Mouse (Mus musculus) liver, embryonic 14.5 days (tissue): ENCODE results near the gene Lgals7. TPM values are rescaled to one million over a fixed set of nuclear protein-coding genes. Genes with fewer than 3 reads are reported as not detected.
"Not testable (repeated sequence)": the region's sequence is repeated elsewhere in the genome, so short reads cannot be mapped to it uniquely, and the experiment has no call there.

Experiments
- ATAC-seq: fragments of 200-750 bp; cut with Nextera tagmentation; 2 replicates; pipeline ENCODE4 v1.8.0; 2017; ENCODE audit warnings: moderate number of reproducible peaks, mild to moderate bottlenecking, moderate library complexity; ENCODE audit not compliant: insufficient read depth
- DNase-seq, 3 experiments: peaks; one replicate each; pipeline ENCODE4 v3.0.0-alpha.2; 2012 to 2013; ENCODE audit warnings: low read depth in 3 of 3, low spot score in 3 of 3
- H3K27ac ChIP-seq: fragments of 300-500 bp; sonication (generic); 2 replicates; pipeline ENCODE4 v1.5.1; 2014; ENCODE audit warnings: moderate library complexity, mild to moderate bottlenecking, control low read depth, inconsistent platforms
- H3K27me3 ChIP-seq: fragments of 300-500 bp; sonication (generic); 2 replicates; pipeline ENCODE4 v1.6.1; 2014; ENCODE audit warnings: mild to moderate bottlenecking, low read length, moderate library complexity; ENCODE audit not compliant: control insufficient read depth, insufficient read depth
- H3K36me3 ChIP-seq: fragments of 300-500 bp; sonication (generic); replicated peaks from 2 replicates; pipeline ENCODE4 v1.6.1; 2014; ENCODE audit warnings: low read depth; ENCODE audit not compliant: control insufficient read depth, insufficient read depth
- H3K4me1 ChIP-seq, 2 experiments: fragments of 200-500 bp in 1 of 2; fragments of 300-500 bp in 1 of 2; sonication (generic) in 1 of 2; replicated peaks; 2 replicates each; pipeline ENCODE4 v1.6.1; 2012 to 2014; ENCODE audit warnings: antibody characterized with exemption in 1 of 2, inconsistent platforms in 1 of 2, low read length in 1 of 2; ENCODE audit not compliant: control insufficient read depth in 2 of 2, insufficient read depth in 2 of 2
- H3K4me2 ChIP-seq: fragments of 300-500 bp; sonication (generic); 2 replicates; pipeline ENCODE4 v1.6.1; 2014; ENCODE audit warnings: low read depth, mild to moderate bottlenecking, control low read depth, moderate library complexity
- H3K4me3 ChIP-seq, 2 experiments: fragments of 200-500 bp in 1 of 2; fragments of 300-500 bp in 1 of 2; sonication (generic) in 1 of 2; 2 replicates each; pipeline ENCODE4 v1.5.1; 2012 to 2014; ENCODE audit warnings: low read depth in 2 of 2, low read length in 2 of 2, mild to moderate bottlenecking in 2 of 2, control low read depth in 1 of 2, inconsistent platforms in 1 of 2, moderate library complexity in 1 of 2; ENCODE audit not compliant: insufficient read depth in 1 of 2
- H3K9ac ChIP-seq: fragments of 300-500 bp; sonication (generic); replicated peaks from 2 replicates; pipeline ENCODE4 v1.6.1; 2014; ENCODE audit warnings: mild to moderate bottlenecking, control low read depth, moderate library complexity
- H3K9me3 ChIP-seq: fragments of 300-500 bp; sonication (generic); 2 replicates; pipeline ENCODE4 v1.6.1; 2016; ENCODE audit warnings: low read length, mixed read lengths; ENCODE audit not compliant: control insufficient read depth
- CTCF ChIP-seq: IDR thresholded peaks from 2 replicates; pipeline ENCODE4 v1.5.1; 2016; ENCODE audit warnings: antibody characterized with exemption, low read depth, control low read depth
- EP300 ChIP-seq: IDR thresholded peaks from 2 replicates; pipeline ENCODE4 v1.6.1; 2016; ENCODE audit warnings: antibody characterized with exemption, low read depth
- WGBS: fragments of 180-500 bp; shearing (Covaris S2); extraction: QIAGEN DNeasy Blood & Tissue Kit; methylation state at CpG from one replicate; pipeline ENCODE4 v1.1.7; 2014; ENCODE audit not compliant: insufficient replicate concordance; 5-methylcytosine and 5-hydroxymethylcytosine counted together
- polyA plus RNA-seq, 2 experiments: library from polyadenylated mRNA; depleted of rRNA in 1 of 2; stranded (reverse) in 1 of 2; unstranded in 1 of 2; fragments of >200 nt; fragmentation: Nextera tagmentation in 1 of 2; extraction: Ambion mirVana in 1 of 2; gene quantifications; 2 replicates each; pipeline versions ENCODE4 v1.2.1 to v1.2.3; 2012 to 2014

Gene Lgals7
- polyA plus RNA-seq, 2 experiments, result 0.42 TPM; not detected in 1

- Histone ChIP-seq H3K9ac (no peak within 1 kb of the TSS), H3K4me3 (no peak within 1 kb of the TSS), H3K9me3 (no peaks in the 10 kb centered on the region), H3K36me3 (no peaks in the 10 kb centered on the region), H3K4me1 (peaks cover 9 to 23% of the 10 kb centered on the region in 2 experiments), H3K27me3 (no peaks in the 10 kb centered on the region; the same call in 1 of the 2 replicates), H3K27ac (no peak within 1 kb of the TSS), H3K4me2 (no peak within 1 kb of the TSS)
- ATAC-seq (no peak), DNase-seq (no peak)
- TF ChIP-seq EP300 (no peak), CTCF (no peak)
- 38% methylated on average over 13 of the region's 13 CpGs for WGBS
These were observed 17.5 kb downstream of the Lgals7 start, which contains the start of gene Capn12 for GRCm38 (mm10) chr7:28881199-28881598. Capn12 (plus strand) TSS chr7:28881422.

- Histone ChIP-seq H3K4me1 (peaks cover 0 to 8% of the 10 kb centered on the region in 2 experiments; a peak in 2 of 4 replicates), H3K36me3 (no peaks in the 10 kb centered on the region), H3K4me2 (no peak overlapping the region), H3K4me3 (no peak overlapping the region), H3K27me3 (peaks cover 8% of the 10 kb centered on the region), H3K9me3 (no peaks in the 10 kb centered on the region), H3K27ac (no peak overlapping the region), H3K9ac (no peak overlapping the region)
- TF ChIP-seq EP300 (no peak), CTCF (no peak)
- DNase-seq, result no peak
- no peak for ATAC-seq
- 62% methylated on average over 11 of the region's 11 CpGs for WGBS
These were observed 19.4 kb downstream of the Lgals7 start for GRCm38 (mm10) chr7:28883039-28883438.

GRCm38 (mm10) chr7:28883704-28884103, 20.1 kb downstream of the Lgals7 start:
- not testable (repeated sequence) for DNase-seq, ATAC-seq, H3K27ac ChIP-seq, H3K4me2 ChIP-seq, H3K9ac ChIP-seq, H3K9me3 ChIP-seq, H3K4me1 ChIP-seq, H3K4me3 ChIP-seq, H3K36me3 ChIP-seq
- H3K27me3 ChIP-seq, result peaks cover 15% of the 10 kb centered on the region
- WGBS, result 64% methylated on average over 4 of the region's 4 CpGs

- 0 out of 4 replicates have a peak, but pooled peaks cover 0 to 2% of the 10 kb centered on the region in 2 experiments for H3K4me1 ChIP-seq
- H3K4me3 ChIP-seq, result no peak overlapping the region
- DNase-seq, result no peak
- ATAC-seq, result no peak
- no peak overlapping the region for H3K9ac ChIP-seq
- WGBS, result 25% methylated on average over 14 of the region's 14 CpGs
- H3K9me3 ChIP-seq, result no peaks in the 10 kb centered on the region
- H3K27me3 ChIP-seq, result peaks cover 19% of the 10 kb centered on the region
- H3K4me2 ChIP-seq, result no peak overlapping the region
- no peak overlapping the region for H3K27ac ChIP-seq
- TF ChIP-seq CTCF, result no peak
- H3K36me3 ChIP-seq, result no peaks in the 10 kb centered on the region
These were observed 22.8 kb downstream of the Lgals7 start for GRCm38 (mm10) chr7:28886486-28886885.

- Histone ChIP-seq H3K27ac (no peak overlapping the region), H3K4me3 (no peak overlapping the region), H3K27me3 (peaks cover 19% of the 10 kb centered on the region), H3K9me3 (no peaks in the 10 kb centered on the region), H3K4me2 (peak overlapping the region; percentile 29), H3K36me3 (peaks cover 12% of the 10 kb centered on the region), H3K4me1 (0 out of 4 replicates have a peak, but pooled peaks cover 0 to 2% of the 10 kb centered on the region in 2 experiments), H3K9ac (no peak overlapping the region)
- TF ChIP-seq EP300 (no peak), CTCF (no peak)
- 5% methylated on average over 27 of the region's 27 CpGs for WGBS
- DNase-seq (no peak), ATAC-seq (no peak)
These were observed 25.1 kb downstream of the Lgals7 start for GRCm38 (mm10) chr7:28888701-28889161.
